Mouse (Mus musculus) left cerebral cortex, adult 9 months (tissue): Measurements from ENCODE around the gene Stat5a.
A peak's percentile ranks its signal among the peaks of the same experiment; 100 is the strongest.

Experiments used
- DNase-seq, 2 experiments: peaks; one replicate each; pipeline ENCODE4 v3.0.0; 2022; ENCODE audit warnings: low spot score in 2 of 2

The Stat5a gene

DNA sequence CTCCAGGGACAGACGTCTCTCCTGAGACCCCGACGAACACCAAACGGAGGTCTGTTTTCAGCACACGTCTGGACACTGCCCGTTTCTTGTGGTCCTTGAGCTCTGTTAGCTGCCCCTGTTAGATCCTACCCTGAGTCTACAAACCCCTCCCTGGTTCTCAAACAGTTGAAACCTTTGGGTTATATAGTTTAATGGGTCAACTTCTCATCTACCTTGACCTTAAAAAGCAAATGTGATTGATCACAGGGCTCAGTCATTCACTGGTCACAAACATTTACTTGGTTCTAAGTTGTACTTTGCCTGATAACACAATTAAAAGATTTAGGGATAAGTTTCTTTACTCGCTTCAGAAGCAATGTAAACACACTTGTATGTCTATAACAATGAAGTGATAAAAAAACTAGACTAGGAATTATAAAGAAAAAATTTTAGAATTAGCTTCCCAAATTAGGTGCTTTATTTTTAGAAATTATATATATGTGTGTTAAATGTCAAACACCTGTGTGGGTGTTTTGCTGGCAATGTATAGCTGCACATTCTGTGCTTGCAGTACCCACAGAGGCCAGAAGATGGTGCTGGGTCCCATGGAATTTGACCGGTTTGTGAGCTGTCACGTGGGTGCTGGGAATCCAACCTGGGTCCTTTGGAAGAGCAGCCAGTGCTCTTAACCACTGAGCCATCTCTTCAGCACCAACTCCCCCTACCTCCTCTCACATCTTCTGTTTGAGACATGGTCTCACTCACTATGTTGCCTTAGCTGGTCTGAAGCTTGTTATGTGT lies 22.0 kb upstream of the Stat5a start:
- no peak for DNase-seq

DNA sequence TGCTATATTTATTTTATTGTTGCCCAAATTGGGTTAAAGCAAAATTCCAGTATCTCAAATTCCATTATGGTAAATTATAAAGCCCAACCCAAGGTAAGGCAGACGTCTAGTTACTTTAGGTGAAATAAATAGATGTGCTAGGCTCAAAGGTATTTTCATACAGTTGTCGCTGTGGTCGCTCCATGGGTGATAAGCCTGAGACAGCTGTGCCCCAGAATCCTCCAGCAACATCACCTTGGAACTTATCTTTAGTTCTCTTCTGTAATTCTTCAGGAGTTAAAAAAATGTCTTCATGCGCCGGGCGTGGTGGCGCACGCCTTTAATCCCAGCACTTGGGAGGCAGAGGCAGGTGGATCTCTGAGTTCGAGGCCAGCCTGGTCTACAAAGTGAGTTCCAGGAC lies 20.3 kb upstream of the Stat5a start:
- DNase-seq = no peak

- no peak for DNase-seq
These were observed 19.6 kb upstream of the Stat5a start for GRCm38 (mm10) chr11:100839523-100839922.

DNA sequence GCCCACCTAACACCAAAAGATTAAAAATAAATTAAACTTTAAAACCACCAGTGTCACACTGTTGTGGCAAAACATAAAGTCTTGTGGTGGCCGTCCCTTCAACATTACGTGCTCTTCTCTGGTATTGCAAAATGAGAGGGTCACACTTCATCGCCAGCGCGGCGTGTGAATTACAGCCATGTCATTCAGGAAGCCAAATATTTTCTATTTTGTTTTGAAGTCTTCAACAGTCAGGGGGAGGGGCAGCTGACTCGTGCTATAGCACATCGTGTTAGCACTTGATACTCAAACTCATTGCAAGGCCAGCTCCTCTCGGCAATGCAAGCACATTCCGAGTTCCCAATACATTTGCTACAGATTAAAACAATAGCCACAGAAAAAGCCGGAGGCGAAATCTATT lies 18.3 kb upstream of the Stat5a start:
- no peak for DNase-seq

- no peak for DNase-seq
These were observed 17.1 kb upstream of the Stat5a start for GRCm38 (mm10) chr11:100842025-100842424.

DNA sequence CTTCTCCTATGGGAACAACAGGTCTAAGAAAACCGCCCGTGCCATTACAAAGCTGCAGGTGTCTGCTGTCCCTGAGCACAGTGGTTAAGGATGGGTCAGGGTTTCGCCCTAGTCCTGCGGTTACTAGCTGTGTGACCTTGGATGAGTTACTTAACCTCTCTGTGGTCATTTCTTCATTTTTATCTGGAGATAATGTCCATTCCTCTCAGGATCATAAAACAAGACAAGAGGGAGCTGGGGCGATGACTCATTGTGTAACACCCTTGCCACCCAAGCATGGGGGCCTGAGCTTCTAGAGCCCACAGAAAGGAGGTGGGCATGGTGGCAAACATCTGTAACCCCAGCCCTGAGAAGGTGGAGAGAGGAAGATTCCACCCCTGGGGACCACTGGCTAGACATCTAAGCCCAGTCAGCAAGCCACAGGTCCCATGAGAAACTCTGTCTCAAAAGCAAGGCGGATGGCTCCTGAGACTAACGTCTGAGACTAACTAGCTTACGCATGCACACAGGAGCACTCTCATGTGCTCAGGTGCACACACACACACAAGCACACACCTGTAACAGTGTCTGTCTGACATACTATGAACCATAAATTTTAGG lies 16.0 kb upstream of the Stat5a start:
- no peak for DNase-seq

DNA sequence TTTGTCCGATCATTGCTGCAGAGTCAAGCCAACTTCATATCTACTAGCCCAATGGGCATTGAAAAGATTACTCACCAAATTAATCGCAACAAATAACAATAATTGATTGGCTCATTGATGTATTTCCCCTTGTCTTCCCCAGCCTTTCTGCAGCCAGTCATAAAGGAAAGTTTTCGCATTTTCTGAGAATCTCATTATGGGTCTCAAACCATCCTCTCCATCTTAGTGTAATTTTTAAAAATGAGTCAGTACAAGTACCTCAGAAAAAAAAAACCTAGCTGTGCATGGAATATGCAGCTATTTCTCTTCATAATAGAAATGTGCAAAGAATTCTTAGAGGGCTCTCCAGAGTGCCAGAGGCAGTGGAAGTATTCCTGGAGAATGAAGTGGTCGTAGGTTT lies 15.0 kb upstream of the Stat5a start:
- no peak for DNase-seq

DNA sequence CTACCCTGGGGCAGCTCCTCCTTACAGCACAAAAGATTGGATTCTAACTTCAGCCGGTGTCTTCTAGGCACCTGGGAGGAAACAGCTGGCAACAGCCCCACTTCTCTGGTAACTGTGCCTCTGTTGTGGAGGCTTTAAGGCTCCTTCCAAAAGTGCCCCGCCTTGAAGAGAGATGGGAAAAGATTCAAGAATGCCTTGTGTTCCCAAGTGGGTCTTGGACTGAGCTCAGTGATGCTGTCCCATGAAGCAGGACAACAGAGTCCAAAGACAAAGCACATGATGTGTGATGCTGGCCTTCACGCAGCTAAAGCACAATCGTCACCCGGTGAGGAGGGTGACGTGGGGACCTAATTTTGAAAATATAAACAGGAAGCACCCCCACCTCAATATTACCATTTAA lies 13.4 kb upstream of the Stat5a start:
- DNase-seq = no peak

GRCm38 (mm10) chr11:100847572-100847971 lies 11.6 kb upstream of the Stat5a start:
- DNase-seq = no peak

GRCm38 (mm10) chr11:100848080-100848479 lies 11.1 kb upstream of the Stat5a start:
- DNase-seq = no peak

DNA sequence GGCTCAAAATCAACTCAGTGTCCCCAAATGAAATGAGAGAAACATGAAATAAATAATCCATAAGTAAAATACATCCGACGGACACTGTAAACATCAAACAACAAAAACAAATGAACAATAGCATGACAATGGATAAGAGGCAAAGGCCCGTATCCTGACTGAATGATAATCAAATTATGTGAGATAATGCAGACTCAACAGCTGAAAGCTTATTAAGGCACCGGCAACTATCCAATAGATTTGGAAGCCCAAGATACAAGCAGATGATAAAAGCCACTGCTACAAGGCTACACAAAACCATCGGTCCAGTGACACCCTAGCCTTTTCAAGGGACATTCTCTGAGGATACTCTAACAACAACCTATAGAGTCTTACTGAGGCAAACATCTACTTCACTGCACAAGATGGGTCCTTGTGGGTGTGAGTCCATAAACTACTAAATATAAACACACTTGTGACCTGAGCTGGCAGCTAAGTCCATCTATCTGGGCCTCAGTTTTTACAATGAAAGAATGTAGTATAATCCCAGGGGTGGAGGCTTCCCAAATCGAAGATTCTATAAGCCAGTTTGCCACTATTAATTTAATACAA lies 10.3 kb upstream of the Stat5a start:
- DNase-seq = no peak

GRCm38 (mm10) chr11:100849456-100850037 lies 9.6 kb upstream of the Stat5a start:
- no peak for DNase-seq

DNA sequence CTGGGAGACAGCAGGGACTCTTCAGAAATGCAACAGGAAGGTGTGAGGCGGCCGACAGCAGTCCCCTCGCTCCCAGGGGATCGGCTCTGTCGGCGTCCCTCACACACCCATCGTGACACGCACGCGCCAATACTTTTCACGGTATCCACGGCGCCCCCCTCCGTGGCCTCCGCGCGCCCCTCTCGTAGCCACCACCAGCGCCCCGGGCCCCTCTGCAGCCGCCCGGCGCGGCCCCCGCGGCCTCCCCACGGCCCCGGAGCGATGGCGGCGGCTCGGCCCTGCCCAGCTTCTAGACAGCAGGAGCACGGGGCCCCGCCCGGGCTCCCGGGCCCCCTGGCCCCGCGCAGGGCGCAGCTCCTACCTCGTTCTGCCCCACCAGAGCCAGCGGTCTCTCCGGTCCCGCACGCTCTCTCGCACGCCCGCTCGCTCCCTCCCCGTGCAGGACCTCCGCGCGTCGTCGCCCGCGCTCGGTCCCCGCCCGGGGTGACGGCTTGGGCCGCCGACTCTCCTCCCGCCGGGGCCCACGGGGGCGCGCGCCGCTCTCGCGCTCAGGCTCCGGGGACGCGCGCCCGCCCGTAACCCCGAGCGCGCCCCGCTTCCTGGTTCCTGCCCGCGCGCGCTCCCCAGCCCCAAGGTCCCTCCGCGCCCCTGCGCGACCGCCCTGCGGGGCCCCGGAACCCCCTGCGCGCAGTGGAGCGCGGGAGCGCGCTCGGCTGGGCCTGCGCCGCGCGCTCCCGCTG lies 8.9 kb upstream of the Stat5a start, which contains the start of gene Stat5b:
Gene Stat5b (minus strand): TSS at position 687 of the 740 bp plus-strand sequence.
- peak in 1 of 2 experiments; percentile 42 for DNase-seq

DNA sequence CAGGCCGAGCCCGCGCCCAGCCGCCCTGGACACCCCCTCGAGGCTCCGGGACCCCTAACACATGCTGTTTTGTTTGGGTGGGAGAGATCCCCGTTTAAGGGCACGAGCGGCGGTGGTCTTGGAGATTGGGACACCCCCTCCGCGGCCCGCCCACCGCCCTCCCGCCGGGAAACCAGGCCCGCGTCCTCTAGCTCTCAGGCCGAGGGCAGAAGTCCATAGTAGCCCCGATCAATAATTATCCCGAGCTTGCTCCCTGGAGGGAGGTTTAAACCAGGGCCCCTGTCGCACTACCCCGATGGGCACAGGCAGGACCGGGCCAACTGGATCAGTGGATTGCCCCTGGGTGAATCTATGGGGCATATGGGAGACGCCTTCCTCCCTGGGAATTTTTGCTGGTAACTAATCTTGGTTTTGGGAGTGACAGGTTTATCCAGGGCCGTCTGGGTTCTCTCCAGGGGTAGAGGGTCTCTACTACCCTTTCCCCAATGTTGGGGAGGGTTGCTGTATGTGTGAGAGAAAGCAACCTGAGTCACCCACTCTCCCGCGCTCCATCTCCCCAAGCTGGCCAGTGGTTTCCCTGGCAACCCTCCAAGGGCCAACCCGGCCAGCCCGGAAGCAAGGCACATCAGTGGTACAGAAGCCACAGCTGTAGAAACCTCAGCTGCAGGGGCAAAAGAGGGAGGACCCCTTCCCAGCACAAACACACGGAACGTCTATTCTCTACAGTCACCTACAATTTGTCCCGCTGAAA lies 8.2 kb upstream of the Stat5a start:
- DNase-seq = peak in 1 of 2 experiments; percentile 37

DNA sequence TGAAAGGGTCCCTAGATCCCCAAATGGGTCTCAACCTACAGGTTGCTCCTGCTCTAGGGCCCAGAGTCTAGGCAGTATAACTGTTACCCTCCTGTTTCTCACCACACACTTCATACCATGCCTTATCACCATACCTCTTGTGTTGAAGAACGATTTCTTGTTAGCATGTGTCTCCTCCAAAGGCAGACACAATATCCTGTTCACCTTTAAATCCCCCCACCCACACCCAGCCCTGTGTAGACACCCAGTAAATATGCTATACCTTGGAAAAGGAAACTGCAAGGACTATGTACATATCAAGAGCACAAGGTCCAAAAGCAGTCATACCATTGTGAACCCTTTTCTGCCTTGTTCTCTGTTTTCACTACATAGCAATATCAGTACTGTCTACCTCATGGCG lies 7.1 kb upstream of the Stat5a start:
- no peak for DNase-seq

- no peak for DNase-seq
These were observed 6.1 kb upstream of the Stat5a start for GRCm38 (mm10) chr11:100853018-100853417.

- no peak for DNase-seq
These were observed 4.9 kb upstream of the Stat5a start for GRCm38 (mm10) chr11:100854268-100854667.

DNA sequence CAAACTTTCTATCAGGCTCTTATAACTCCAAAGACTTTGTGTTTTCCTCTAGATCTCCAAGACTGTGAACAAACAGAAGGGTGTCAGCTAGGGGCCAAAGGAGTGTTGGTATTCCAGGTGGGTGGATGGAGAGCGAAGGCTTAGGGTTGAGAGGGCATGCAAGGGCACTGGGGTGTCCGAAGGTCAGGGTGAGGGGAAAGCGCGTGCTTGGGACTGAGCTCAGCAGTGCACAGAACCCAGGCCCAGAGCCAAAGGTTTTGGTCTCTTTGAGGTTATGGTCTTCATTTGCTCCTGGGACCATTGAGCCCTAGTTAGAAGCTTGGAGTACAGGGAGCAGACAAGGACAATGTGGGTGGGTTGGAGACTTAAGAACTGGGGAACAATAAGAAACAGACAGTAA lies 4.0 kb upstream of the Stat5a start:
- DNase-seq = no peak

DNA sequence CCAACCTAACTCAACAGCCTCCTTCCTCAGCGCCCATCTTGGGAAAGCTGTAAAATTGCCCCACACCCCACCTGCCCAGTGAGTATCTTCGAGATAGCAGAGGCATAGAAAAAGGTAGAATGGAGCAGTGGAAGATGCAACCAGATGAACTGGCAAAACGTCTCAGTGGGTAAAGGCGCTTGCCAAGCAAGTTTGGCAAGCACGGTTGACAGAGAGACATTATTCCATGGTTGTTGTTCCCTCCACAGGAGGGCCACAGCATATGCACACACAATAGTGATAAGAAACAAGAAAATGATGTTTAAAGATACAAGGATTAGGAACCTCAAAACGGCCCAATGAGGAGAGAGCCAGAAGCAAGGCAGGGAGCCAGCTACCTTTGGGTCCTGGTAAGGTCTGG lies 1.2 kb upstream of the Stat5a start:
- DNase-seq = no peak

GRCm38 (mm10) chr11:100859579-100860075 lies 476 bp downstream of the Stat5a start:
- DNase-seq = no peak
